Mouse (Mus musculus) bone marrow, adult 2 months (tissue): Measurements from ENCODE around the gene Adam17. TPM values are rescaled to one million over a fixed set of nuclear protein-coding genes. Genes with fewer than 3 reads are reported as not detected.

Experiments
- H3K27ac ChIP-seq: fragments of 200-500 bp; 2 replicates; pipeline ENCODE4 v1.5.1; 2012; ENCODE audit warnings: low read depth, mild to moderate bottlenecking, control low read depth, inconsistent platforms, low read length; ENCODE audit not compliant: control insufficient read depth, poor library complexity, insufficient read depth
- H3K4me1 ChIP-seq: fragments of 200-500 bp; 2 replicates; pipeline ENCODE4 v1.6.1; 2011; ENCODE audit warnings: low read length; ENCODE audit not compliant: control insufficient read depth, insufficient read depth
- H3K4me3 ChIP-seq: fragments of 200-500 bp; replicated peaks from 2 replicates; pipeline ENCODE3; 2011; ENCODE audit warnings: mild to moderate bottlenecking, low read depth, low read length, control low read depth; ENCODE audit not compliant: control insufficient read depth
- CTCF ChIP-seq: fragments of 200-500 bp; IDR thresholded peaks from 2 replicates; pipeline ENCODE4 v1.5.1; 2011; ENCODE audit warnings: low read length, control low read depth; ENCODE audit not compliant: control insufficient read depth, insufficient read depth
- POLR2A ChIP-seq: fragments of 200-500 bp; IDR thresholded peaks from 2 replicates; pipeline ENCODE4 v1.6.1; 2011; ENCODE audit warnings: low read depth, mild to moderate bottlenecking, control low read depth, low read length, borderline replicate concordance; ENCODE audit not compliant: control insufficient read depth
- WGBS: fragments of 180-500 bp; shearing (Covaris S2); methylation state at CpG from one replicate; pipeline ENCODE4 v1.1.7; 2018; 5-methylcytosine and 5-hydroxymethylcytosine counted together
- polyA plus RNA-seq: library from polyadenylated mRNA; stranded (reverse); fragments of >200 nt; gene quantifications from 2 replicates; pipeline ENCODE4 v1.2.4, GENCODE M21; 2011; ENCODE audit warnings: low replicate concordance; ENCODE audit not compliant: missing spikeins, insufficient read depth, insufficient read length

Adam17 gene
- polyA plus RNA-seq, 1 experiment, result 45.1 TPM

DNA sequence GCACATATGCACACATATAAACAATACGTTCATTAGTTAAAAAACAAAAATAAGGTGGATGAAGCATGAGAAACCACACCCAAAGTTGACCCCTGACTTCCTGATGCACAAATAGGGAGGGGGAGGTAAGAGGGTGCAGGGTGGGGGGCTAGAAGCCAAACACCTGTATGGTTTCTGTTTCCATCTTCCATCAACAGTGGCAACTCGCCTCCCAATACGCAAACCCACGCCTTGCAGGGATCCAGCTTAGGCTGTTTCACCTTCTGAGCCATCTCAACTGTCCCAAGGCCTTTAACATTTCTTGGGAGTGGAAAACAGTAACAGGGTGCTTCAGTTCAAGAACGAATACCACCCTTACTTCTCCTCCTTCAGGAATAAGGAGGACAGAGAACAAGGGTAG is 36.3 kb downstream of the Adam17 start:
- TF ChIP-seq POLR2A (no peak), CTCF (no peak)
- Histone ChIP-seq H3K4me1 (no peaks in the 10 kb centered on the region; the same call in 1 of the 2 replicates), H3K4me3 (no peak overlapping the region), H3K27ac (no peak overlapping the region)
- 93% methylated on average over 5 of the region's 5 CpGs for WGBS

- H3K27ac ChIP-seq, result no peak overlapping the region
- TF ChIP-seq POLR2A (no peak), CTCF (no peak)
- H3K4me3 ChIP-seq, result no peak overlapping the region
- 41% methylated on average over 7 of the region's 7 CpGs for WGBS
- H3K4me1 ChIP-seq, result no peaks in the 10 kb centered on the region; the same call in 1 of the 2 replicates
These were observed 37.6 kb downstream of the Adam17 start for GRCm38 (mm10) chr12:21335869-21336268.

- no peak overlapping the region for H3K27ac ChIP-seq
- TF ChIP-seq POLR2A (no peak), CTCF (no peak)
These were observed 39.7 kb downstream of the Adam17 start for GRCm38 (mm10) chr12:21333766-21334165.

DNA sequence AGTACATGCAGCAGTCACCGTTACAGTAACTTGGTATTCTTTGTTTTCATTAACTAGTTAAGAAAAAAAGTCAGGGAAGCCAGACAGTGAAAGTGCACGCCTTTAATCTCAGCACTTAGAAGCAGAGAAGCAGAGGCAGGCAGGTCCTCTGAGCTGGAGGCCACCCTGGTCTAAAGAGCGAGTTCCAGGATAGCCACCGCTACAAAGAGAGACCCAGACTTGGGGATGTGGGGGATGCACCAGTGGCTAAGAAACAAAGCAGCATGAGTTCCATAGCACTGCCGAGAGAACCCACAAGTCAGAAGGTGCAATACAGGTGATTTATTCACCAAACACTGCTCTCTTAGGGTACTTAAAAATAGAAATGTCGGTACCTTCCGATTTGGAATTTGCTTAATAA is 40.4 kb downstream of the Adam17 start:
- Histone ChIP-seq H3K4me3 (no peak overlapping the region), H3K27ac (no peak overlapping the region), H3K4me1 (no peaks in the 10 kb centered on the region; the same call in 1 of the 2 replicates)
- 95% methylated on average over 7 of the region's 7 CpGs for WGBS
- no peak for TF ChIP-seq POLR2A
- no peak for TF ChIP-seq CTCF

More at GRCm38 (mm10) chr12:21333766-21334165, 39.7 kb downstream of the Adam17 start:
- H3K4me1 ChIP-seq, result no peaks in the 10 kb centered on the region; the same call in 1 of the 2 replicates
- 85% methylated on average over 5 of the region's 5 CpGs for WGBS
- H3K4me3 ChIP-seq, result no peak overlapping the region

GRCm38 (mm10) chr12:21331711-21332110 is 41.7 kb downstream of the Adam17 start:
- 81% methylated on average over 6 of the region's 6 CpGs for WGBS

DNA sequence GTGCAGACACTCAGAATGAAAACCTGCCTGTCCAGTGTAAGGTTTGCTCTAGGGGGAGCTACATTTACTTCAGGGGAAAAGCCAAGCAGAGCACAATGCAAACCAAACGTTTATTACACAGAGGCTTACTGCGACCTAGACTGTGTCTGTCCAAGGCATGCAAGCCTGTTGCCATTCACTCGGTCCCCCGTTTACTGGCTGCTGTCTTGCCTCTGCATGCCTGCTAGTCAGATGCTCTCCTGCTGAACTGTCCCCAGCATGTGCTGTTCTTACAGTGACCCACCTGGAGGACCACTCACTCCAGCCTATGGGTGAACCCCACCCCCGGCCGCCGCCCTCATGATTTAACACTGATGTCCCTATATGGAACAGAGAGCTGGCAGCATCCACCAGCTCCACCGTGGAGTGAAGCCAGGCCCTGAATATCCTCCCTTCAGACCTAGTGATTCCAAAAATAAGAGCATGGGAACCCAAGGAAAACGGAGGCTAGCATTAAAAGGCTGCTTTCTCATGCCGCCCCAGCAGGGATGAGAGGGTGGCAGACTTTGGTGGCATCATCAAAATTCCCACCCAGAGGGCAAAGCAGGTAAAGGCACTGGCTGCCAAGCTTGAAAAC is 42.4 kb downstream of the Adam17 start:
- Histone ChIP-seq H3K4me3 (no peak overlapping the region), H3K27ac (no peak overlapping the region), H3K4me1 (no peaks in the 10 kb centered on the region)
- no peak for TF ChIP-seq POLR2A
- WGBS, result 82% methylated on average over 10 of the region's 10 CpGs

More at GRCm38 (mm10) chr12:21331711-21332110, 41.7 kb downstream of the Adam17 start:
- H3K27ac ChIP-seq, result no peak overlapping the region
- TF ChIP-seq POLR2A, result no peak
- no peak for TF ChIP-seq CTCF
- no peak overlapping the region for H3K4me3 ChIP-seq
- H3K4me1 ChIP-seq, result no peaks in the 10 kb centered on the region; the same call in 1 of the 2 replicates

- WGBS, result 88% methylated on average over 9 of the region's 9 CpGs
- no peaks in the 10 kb centered on the region for H3K4me1 ChIP-seq
- TF ChIP-seq CTCF (no peak), POLR2A (no peak)
- no peak overlapping the region for H3K27ac ChIP-seq
- no peak overlapping the region for H3K4me3 ChIP-seq
These were observed 43.6 kb downstream of the Adam17 start for GRCm38 (mm10) chr12:21329661-21330400.

DNA sequence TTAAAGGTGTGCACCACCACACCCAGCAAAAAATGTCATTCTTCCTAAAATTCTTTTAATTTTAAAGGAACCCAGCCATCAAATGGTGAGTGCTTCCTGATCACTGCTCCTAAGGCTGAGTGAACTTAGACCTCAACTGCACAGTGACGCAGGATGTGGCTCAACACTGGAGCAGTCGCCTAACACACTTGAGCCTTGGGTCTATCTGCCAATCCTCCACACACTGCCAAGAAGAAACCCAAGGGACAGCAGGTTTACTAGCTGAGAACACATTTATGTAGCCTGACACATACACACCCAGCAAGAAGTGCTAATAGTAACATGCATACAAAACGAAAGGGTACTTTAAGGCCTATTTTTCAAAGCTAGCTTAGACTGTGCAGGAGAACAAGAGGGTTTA is 47.1 kb downstream of the Adam17 start:
- TF ChIP-seq POLR2A, result no peak
- no peak for TF ChIP-seq CTCF
- no peak overlapping the region for H3K4me3 ChIP-seq
- H3K4me1 ChIP-seq, result no peaks in the 10 kb centered on the region
- 88% methylated on average over 3 of the region's 3 CpGs for WGBS
- H3K27ac ChIP-seq, result no peak overlapping the region
